Mouse (Mus musculus): ENCODE data around the gene Perp. TPM values are rescaled to one million over a fixed set of nuclear protein-coding genes. Genes with fewer than 3 reads are reported as not detected.
A peak's percentile ranks its signal among the peaks of the same experiment; 100 is the strongest.

The Perp gene
- 100 to 1,000 TPM; 108 to 119 TPM for total RNA-seq (2021)

DNA sequence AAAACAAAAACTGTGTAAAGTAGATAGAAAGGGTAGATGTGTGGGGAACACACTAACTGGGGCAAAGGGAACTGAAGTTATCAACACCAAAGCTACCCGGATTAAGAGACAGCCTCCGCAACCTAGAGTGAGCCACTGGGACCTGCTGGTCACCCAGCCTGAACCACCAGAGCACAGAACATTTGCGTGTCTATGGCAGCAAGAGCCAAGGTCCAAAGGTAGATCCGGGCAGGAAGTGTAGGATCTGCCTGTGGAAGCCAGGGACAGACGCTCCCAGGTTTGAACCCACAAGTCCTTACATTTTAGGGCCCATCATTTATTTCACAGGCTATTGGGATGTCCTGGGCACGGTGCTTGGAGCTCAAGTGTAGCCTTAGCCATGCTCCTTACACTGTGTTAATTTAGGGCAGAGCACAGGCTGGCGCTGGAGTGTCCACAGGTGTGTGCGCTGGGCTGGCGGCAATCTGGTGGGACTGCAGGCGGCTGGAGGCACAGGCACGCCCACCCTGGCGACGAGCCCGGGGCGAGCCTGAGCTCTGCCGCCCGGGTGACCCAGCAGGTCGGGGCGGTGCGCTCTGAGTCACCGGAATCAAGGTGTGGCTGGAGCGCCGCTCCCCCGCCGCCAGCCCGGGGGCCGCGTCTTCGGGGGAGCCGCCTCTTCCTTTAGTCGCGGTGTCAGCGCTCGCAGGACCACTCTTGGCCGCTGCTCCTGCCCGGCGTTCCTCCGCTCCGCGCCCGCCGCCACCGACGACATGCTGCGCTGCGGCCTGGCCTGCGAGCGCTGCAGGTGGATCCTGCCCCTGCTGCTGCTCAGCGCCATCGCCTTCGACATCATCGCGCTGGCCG lies at the start of gene Perp:
Gene Perp (plus strand): TSS at position 580 of the 846 bp plus-strand sequence.
- intact Hi-C loops (cut with DNase I): loop anchor here (5.0 kb wide), 3 partner anchors 43 to 282 kb away; no protein-coding TSS in a partner anchor
- DNase-seq: peak; percentile 32 to 62

DNA sequence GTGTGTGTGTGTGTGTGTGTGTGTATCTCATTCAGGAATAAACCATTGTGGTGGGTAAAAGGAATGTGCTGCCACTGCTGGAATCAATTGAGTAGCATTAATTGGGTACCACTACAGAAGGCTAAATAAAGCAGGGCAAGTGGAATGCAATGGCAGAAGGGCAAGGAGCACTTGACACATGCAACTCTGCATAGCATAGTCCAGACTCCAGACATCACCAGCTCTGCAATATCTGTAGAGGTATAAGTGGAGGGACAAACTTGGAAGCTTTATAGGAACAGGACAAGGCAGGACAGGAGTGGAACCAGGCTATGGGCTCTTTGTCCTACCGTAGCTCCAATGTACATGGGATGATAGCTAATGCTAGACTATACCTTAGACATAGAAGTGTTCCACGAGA lies 33.1 kb upstream of the Perp start:
- DNase-seq: no peak
- intact Hi-C loops (cut with DNase I): no loop called here

DNA sequence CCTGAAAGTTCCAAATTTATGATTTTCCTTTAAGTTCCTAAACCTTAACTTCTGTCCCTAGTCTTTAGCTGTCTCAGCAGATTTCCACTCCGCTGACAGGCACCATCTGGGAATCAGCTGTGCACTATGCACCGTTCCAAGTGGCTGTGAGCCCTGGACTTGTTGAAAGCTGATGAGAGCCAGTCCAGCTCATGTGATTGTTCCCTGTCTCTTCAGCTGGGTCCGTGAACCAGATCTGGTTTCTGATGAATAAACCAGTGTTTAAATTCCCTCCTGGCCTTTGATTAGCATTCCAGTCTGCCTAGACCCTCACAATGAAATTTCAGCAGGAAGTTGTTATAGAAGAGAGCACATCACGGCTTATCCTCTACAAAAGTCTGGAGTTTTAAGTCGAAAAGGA lies 28.3 kb upstream of the Perp start:
- peak; percentile 49 to 58 for DNase-seq
- intact Hi-C loops (cut with DNase I): no loop called here

DNA sequence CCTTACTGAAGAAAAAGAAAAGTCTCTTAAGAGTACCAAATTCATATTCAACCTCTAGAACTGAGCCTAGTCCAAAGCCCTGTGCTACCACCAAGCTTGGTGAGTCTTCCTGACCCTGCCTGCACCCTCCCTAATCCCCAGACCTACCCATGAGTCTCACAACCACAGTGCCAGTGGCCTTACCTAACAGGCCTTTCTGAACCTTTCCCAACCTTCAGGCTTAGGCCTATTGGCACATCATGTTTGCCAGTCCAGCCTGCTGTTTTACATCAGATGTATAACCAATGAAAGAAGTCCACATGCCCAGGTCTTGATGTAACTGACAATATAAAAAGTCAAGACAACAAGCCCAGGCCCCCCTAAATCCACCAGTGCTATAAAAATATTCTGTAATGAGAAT lies 19.7 kb upstream of the Perp start:
- DNase-seq: no peak
- intact Hi-C loops (cut with DNase I): loop anchor here (5.0 kb wide), 1 partner anchor 63 kb away; no protein-coding TSS in a partner anchor

DNA sequence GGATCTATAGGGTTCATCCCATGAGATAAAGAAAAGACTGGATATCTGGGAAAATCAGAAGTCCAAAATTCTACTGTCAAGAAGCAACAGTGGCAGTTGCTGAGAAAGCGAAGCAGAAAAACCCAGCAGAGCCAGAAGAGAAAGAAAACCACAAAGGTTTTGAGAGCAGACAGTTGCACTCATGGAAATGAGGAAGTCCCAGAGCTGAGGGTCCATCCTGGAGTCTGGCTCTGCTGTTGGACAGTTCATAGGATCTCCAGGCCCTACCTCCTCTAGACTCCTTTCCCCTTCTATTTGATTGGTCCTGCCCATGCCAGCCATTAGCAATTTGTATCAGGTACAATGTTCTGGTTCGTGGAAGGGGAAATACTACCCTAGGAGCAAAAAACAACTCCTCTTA lies 18.7 kb upstream of the Perp start:
- no peak for DNase-seq
- intact Hi-C loops (cut with DNase I): loop anchor here (5.0 kb wide), 1 partner anchor 64 kb away; no protein-coding TSS in a partner anchor

DNA sequence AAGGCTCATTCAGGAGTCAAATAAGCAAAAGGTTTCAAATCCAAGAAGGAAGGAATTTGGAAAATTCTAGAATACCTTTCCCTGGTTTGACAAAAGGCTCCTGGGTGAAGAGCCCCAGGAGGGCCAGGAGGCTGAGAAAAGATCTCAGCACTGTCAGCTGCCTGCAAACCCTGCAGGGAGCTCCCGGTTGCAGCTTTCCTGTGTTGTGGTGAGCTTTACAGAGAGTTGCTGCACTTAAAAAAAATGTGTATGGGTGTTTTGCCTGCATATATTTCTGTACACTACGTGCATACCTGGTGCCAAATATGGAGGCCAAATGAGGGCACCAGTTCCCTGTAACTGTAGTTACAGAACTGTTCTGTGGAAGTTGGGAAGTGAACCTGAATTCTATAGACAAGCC lies 16.9 kb upstream of the Perp start:
- no peak for DNase-seq
- intact Hi-C loops (cut with DNase I): loop anchor here (5.0 kb wide), 1 partner anchor 66 kb away; no protein-coding TSS in a partner anchor

GRCm38 (mm10) chr10:18830359-18830758 lies 14.5 kb upstream of the Perp start:
- intact Hi-C loops (cut with DNase I): no loop called here
- no peak for DNase-seq

DNA sequence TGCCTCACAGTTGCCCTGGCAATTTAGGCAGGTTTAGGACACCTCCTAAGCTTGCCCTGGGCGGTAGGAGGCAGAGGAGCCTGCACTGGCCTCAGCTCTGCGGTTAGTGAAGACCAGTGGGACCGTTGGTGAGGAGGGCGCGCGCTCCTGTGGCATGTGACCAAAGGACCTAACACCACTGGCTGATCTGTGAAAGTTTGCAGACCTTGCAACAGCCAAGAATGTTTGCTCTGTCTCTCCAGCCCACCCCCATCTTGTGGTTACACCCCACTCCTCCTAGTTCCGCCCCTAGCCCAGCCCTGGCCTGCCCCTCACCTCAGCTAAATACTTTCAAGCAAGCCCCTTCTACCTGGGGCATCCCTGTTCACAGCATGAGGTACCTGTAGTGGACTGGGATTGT lies 13.0 kb upstream of the Perp start:
- intact Hi-C loops (cut with DNase I): no loop called here
- no peak for DNase-seq

DNA sequence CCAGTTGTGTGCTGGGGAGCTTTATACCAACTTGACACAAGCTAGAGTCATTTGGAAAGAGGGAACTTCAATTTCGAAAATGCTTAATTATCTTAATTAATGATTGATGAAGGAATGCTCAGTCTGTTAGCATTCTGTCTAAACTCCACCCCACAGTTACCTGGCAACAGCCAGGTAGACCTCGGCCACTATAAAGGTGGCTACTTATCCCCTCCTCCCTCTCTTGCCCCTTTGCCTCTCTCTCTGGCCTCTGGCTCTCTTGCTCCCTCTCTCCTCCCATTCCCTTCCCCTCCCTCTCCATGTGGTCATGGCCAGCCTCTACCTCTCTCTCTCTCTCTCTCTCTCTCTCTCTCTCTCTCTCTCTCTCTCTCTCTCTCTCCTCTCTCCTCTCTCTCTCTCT lies 10.4 kb upstream of the Perp start:
- DNase-seq: no peak
- intact Hi-C loops (cut with DNase I): no loop called here

- intact Hi-C loops (cut with DNase I): loop anchor here (1.0 kb wide), 1 partner anchor 68 kb away; no protein-coding TSS in a partner anchor
- peak; percentile 28 to 42 for DNase-seq
Observed at GRCm38 (mm10) chr10:18835684-18836479, 8.9 kb upstream of the Perp start.

GRCm38 (mm10) chr10:18839530-18839929 lies 5.3 kb upstream of the Perp start:
- intact Hi-C loops (cut with DNase I): no loop called here
- no peak for DNase-seq

DNA sequence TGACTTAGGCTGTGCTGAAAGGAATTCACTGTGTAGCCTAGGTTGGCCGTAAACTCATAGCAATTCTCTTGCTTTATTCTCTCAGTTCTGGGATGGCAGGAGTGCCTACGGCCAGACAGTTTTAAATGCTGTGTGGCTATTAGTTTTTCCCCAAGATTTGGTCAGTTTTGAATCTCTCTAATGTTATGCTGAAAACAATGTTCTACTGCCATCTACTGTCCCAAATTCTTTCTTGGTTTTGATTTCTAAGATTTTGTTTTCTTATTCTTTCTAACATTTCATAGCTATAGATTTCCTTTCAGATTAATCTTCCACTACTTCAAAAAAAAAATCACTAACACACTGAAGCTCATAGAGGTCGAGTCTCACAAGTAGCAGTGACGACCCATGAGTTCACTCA lies 4.1 kb upstream of the Perp start:
- intact Hi-C loops (cut with DNase I): loop anchor here (5.0 kb wide), 2 partner anchors 78 to 278 kb away; no protein-coding TSS in a partner anchor
- DNase-seq: no peak

GRCm38 (mm10) chr10:18845287-18845662 lies 455 bp downstream of the Perp start:
- DNase-seq: no peak
- intact Hi-C loops (cut with DNase I): loop anchor here (5.0 kb wide), 1 partner anchor 42 kb away; no protein-coding TSS in a partner anchor

- intact Hi-C loops (cut with DNase I): loop anchor here (5.0 kb wide), 1 partner anchor 42 kb away; no protein-coding TSS in a partner anchor
- no peak for DNase-seq
Observed at GRCm38 (mm10) chr10:18845711-18846110, 891 bp downstream of the Perp start.

DNA sequence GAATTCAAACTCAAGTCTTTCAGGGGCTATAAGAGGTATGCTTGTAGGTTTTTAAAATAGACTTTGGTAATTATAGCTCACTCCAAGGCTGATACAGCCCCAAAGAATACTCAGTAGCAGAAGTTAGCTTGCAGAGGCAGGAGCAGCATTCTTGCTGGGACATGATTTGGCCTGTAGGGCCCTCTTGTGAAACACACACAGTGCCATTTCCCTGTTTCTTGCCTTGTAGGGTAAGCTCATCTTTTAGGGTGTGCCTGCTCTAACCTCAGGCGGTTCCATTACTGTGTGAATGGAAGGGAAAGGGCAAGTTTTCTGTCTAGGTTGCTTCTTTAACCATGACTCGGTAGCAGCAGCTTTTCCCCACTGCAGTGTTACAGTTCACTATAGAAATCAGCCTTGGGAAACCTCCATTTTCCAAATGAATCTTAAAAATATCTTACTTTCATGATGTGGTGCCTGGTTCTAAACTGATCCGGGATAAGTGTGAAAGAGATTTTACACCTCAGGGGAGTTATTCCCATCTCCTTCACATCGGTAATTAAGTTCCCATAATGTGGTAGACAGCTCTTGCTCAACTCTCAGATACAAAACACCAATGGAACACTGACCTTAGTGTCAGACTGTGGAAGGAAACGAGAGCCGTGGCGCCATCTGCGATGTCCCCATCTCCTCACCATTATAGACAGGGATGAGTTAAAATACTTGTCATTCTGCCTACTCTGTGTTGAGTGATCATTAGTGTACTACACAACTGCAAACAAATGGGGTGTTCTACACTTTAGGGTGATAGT lies 1.8 kb downstream of the Perp start:
- intact Hi-C loops (cut with DNase I): loop anchor here (5.0 kb wide), 1 partner anchor 41 kb away; no protein-coding TSS in a partner anchor
- DNase-seq: no peak

DNA sequence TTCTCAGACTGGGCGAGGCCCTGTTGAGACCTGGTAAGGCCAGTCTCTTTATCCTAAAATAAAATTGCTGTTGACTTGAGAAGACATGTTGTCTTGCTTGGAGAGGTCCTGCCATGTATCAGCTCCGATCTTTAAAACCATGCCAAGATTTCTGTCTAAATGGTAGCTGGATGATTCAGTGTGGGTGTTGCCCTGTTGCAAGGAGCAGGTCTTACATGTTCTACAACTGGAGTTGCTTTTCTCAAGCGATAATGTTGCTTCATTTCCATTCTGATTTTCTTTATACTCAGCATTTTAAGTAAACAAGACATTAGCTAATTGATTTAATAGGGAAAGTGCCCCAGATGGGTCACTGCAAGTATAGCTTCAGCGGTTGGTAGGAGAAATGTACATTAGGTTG lies 5.4 kb downstream of the Perp start:
- no peak for DNase-seq
- intact Hi-C loops (cut with DNase I): no loop called here

- no peak for DNase-seq
- intact Hi-C loops (cut with DNase I): no loop called here
Observed at GRCm38 (mm10) chr10:18853417-18853816, 8.6 kb downstream of the Perp start.

DNA sequence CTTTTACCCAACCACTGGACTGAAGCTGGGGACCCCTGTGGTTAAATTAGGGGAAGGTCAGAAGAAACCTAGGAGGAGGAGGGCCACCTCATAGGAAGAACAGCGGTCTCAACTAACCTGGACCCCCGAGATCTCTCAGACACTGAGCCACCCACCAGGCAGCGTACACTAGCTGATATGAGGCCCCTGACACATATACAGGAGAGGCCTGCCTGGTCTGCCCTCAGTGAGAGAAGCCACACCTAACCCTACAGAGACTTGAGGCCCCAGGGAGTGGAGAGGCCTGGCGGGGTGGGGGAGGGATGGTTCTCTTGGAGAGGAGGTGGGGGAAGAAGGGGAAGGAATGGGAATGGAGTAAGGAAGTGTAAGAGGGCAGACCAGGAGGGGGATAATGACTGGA lies 12.4 kb downstream of the Perp start:
- intact Hi-C loops (cut with DNase I): no loop called here
- DNase-seq: no peak

- intact Hi-C loops (cut with DNase I): no loop called here
Observed at GRCm38 (mm10) chr10:18859632-18860031, 14.8 kb downstream of the Perp start.

DNA sequence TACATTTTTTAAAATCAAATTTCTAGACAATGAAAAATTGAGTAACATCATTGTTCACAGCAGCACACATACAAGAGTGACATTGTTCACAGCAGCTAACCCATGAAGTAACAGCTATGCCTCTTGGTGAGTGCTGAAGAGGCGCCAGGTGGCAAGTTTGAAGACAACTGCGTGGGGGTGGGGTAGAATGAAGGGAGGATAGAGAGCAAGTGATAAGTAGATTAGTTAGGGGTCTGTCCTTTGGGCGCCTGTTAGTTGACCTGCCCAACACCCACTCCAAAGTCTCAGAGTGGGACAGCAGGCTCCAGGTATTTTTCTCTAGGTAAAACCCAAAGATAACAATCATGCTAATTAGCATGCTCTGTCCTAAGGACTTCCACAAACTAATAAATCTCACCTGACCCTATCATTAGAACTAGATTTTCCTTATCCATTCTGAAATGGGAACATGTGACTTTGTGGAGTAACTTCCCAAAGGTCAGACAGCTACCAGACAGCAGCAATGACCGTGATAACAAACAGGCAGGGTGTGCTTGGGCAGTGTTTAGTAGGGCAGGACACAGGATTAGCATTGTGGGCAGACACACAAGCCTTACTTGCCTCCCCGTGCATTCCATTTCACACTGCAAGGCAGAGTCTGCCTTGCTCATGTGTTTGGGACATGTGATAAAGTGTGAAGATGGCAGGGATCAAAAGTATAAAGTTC lies 15.5 kb downstream of the Perp start:
- intact Hi-C loops (cut with DNase I): no loop called here

More at GRCm38 (mm10) chr10:18859632-18860031, 14.8 kb downstream of the Perp start:
- DNase-seq: no peak

More for the DNA sequence above, 15.5 kb downstream of the Perp start:
- DNase-seq: no peak

Measured in heart, postnatal 36 days (tissue).